Mouse (Mus musculus): Measurements from ENCODE around the gene Plagl1.

GRCm38 (mm10) chr10:13056863-13057381 lies 3.4 kb upstream of the Plagl1 start:
- TF ChIP-seq CTCF (IDR thresholded peaks at IDR 0.05; ENCODE audit: low read depth): no peak
- no peak for TF ChIP-seq EP300 (IDR thresholded peaks at IDR 0.05; ENCODE audit: low read depth)

Measured in heart, postnatal 0 days (tissue).